ENCODE assay signal across 8 mouse cellular contexts in genomic region chr6:81839474-81840153, GRCm38 (mm10).
DNase-seq lines count a peak whose midpoint lies in the region; ATAC-seq and TF ChIP-seq lines count a peak whose summit lies in the region.

No protein-coding gene starts in this region.

- H3K4me1 ChIP-seq in limb, embryonic 12.5 days (replicated peaks) = no peaks in the 10 kb centered on the region
- H3K4me1 ChIP-seq in limb, embryonic 10.5 days = no peaks in the 10 kb centered on the region
- no peaks in the 10 kb centered on the region for H3K4me1 ChIP-seq in hindbrain, embryonic 15.5 days (replicated peaks)
- H3K4me1 ChIP-seq in olfactory bulb, adult 2 months (ENCODE audit: control insufficient read depth, insufficient read depth, low read length) = no peaks in the 10 kb centered on the region

- no peaks in the 10 kb centered on the region for H3K36me3 ChIP-seq in limb, embryonic 12.5 days
- no peaks in the 10 kb centered on the region for H3K36me3 ChIP-seq in limb, embryonic 10.5 days
- no peaks in the 10 kb centered on the region for H3K36me3 ChIP-seq in hindbrain, embryonic 15.5 days

- no peaks in the 10 kb centered on the region for H3K27me3 ChIP-seq in limb, embryonic 12.5 days
- H3K27me3 ChIP-seq in limb, embryonic 10.5 days (ENCODE audit: low read depth, poor library complexity, severe bottlenecking) = no peaks in the 10 kb centered on the region
- H3K27me3 ChIP-seq in hindbrain, embryonic 15.5 days = no peaks in the 10 kb centered on the region

- H3K4me2 ChIP-seq in limb, embryonic 12.5 days = peak overlapping the region; percentile 39
- H3K4me2 ChIP-seq in hindbrain, embryonic 15.5 days = peak overlapping the region; percentile 44

- no peak overlapping the region for H3K4me3 ChIP-seq in limb, embryonic 12.5 days (replicated peaks)
- no peak overlapping the region for H3K4me3 ChIP-seq in limb, embryonic 10.5 days
- H3K4me3 ChIP-seq in hindbrain, embryonic 15.5 days = no peak overlapping the region
- peak overlapping the region; percentile 21 for H3K4me3 ChIP-seq in olfactory bulb, adult 2 months (ENCODE audit: insufficient read depth, low read depth, low read length)

- no peak for ATAC-seq in limb, embryonic 12.5 days (ENCODE audit: insufficient number of reproducible peaks, insufficient read depth, low FRiP score, low TSS enrichment, low read depth)
- peak; percentile 69 for ATAC-seq in hindbrain, embryonic 15.5 days (ENCODE audit: low FRiP score, low read depth)

- peak; percentile 28 to 40 for DNase-seq in cerebellum, postnatal 10 days
- DNase-seq in cerebellum, adult 9-10 months = no peak
- DNase-seq in limb, embryonic 10.5 days (ENCODE audit: low spot score) = no peak
- no peak for DNase-seq in thymus, postnatal 14 days
- no peak for DNase-seq in cerebellum, postnatal 25 days

- no peak overlapping the region for H3K27ac ChIP-seq in limb, embryonic 12.5 days
- no peak overlapping the region for H3K27ac ChIP-seq in limb, embryonic 10.5 days
- H3K27ac ChIP-seq in hindbrain, embryonic 15.5 days (replicated peaks) = no peak overlapping the region
- H3K27ac ChIP-seq in olfactory bulb, adult 2 months (ENCODE audit: insufficient read depth, low read depth, low read length) = no peak overlapping the region

- 59% methylated on average over 11 of the region's 11 CpGs for WGBS in limb, embryonic 12.5 days
- WGBS in limb, embryonic 10.5 days = 62% methylated on average over 11 of the region's 11 CpGs
- WGBS in hindbrain, embryonic 15.5 days = 65% methylated on average over 11 of the region's 11 CpGs
- whole genome bisulfite sequencing in olfactory bulb, adult 2 months = 36% methylated on average over 11 of the region's 11 CpGs

- no peak overlapping the region for H3K9ac ChIP-seq in limb, embryonic 12.5 days (replicated peaks)
- no peak overlapping the region for H3K9ac ChIP-seq in hindbrain, embryonic 15.5 days

- no peak for TF ChIP-seq POLR2A in olfactory bulb, adult 2 months (IDR thresholded peaks at IDR 0.05; ENCODE audit: insufficient read depth, low read depth, low read length)

- H3K9me3 ChIP-seq in limb, embryonic 12.5 days = no peaks in the 10 kb centered on the region
- no peaks in the 10 kb centered on the region for H3K9me3 ChIP-seq in limb, embryonic 10.5 days (replicated peaks)
- no peaks in the 10 kb centered on the region for H3K9me3 ChIP-seq in hindbrain, embryonic 15.5 days

- no peak for TF ChIP-seq CTCF in olfactory bulb, adult 2 months (IDR thresholded peaks at IDR 0.05; ENCODE audit: insufficient read depth, low read depth, low read length)

Comparison
In these comparisons a context has a peak if more than half of its experiments do, and no peak if none do; other contexts are left out.
1. DNase-seq: peak in cerebellum, postnatal 10 days (2 of 2); none in cerebellum, adult 9-10 months (single experiment), limb, embryonic 10.5 days (single experiment), thymus, postnatal 14 days (single experiment) and cerebellum, postnatal 25 days (0 of 2).